Mouse (Mus musculus) gastrocnemius, postnatal 14 days (tissue): Measurements from ENCODE around the gene Banp. TPM values are rescaled to one million over a fixed set of nuclear protein-coding genes. Genes with fewer than 3 reads are reported as not detected.
A peak's percentile ranks its signal among the peaks of the same experiment; 100 is the strongest.

Experiments used
- DNase-seq: peaks from one replicate; pipeline ENCODE4 v3.0.0; 2021; ENCODE audit warnings: mixed read lengths
- intact Hi-C: fragments of 180-260 bp; cut with DNase I; formaldehyde crosslinking; loops from one replicate; pipeline ENCODE4 v1.15.1; 2025; ENCODE audit warnings: low total_unique reads
- total RNA-seq, 2 experiments: library from RNA; stranded (reverse); gene quantifications; 2 replicates each; pipeline ENCODE4 v1.2.3; 2021

The Banp gene
- total RNA-seq, 2 experiments from 2014 or later: 8.3 to 8.4 TPM

GRCm38 (mm10) chr8:121947753-121948141 lies 1.8 kb upstream of the Banp start:
- intact Hi-C loops: no loop called here
- DNase-seq: peak; percentile 93

GRCm38 (mm10) chr8:121948321-121949145 lies 1.0 kb upstream of the Banp start:
- intact Hi-C loops: no loop called here
- DNase-seq: no peak

GRCm38 (mm10) chr8:121949941-121950748 lies 595 bp downstream of the Banp start:
- peak; percentile 98 for DNase-seq
- intact Hi-C loops: no loop called here

- DNase-seq: peak; percentile 86
- intact Hi-C loops: no loop called here
Observed at GRCm38 (mm10) chr8:121950749-121951655, 1.5 kb downstream of the Banp start.

GRCm38 (mm10) chr8:121951656-121952009 lies 2.1 kb downstream of the Banp start:
- intact Hi-C loops: no loop called here
- no peak for DNase-seq

GRCm38 (mm10) chr8:121952122-121952521 lies 2.6 kb downstream of the Banp start:
- intact Hi-C loops: no loop called here
- no peak for DNase-seq

- intact Hi-C loops: no loop called here
- no peak for DNase-seq
Observed at GRCm38 (mm10) chr8:121952800-121953199, 3.2 kb downstream of the Banp start.

GRCm38 (mm10) chr8:121953821-121954545 lies 4.4 kb downstream of the Banp start:
- DNase-seq: no peak
- intact Hi-C loops: no loop called here

- DNase-seq: no peak
- intact Hi-C loops: no loop called here
Observed at GRCm38 (mm10) chr8:121954981-121955555, 5.5 kb downstream of the Banp start.

- no peak for DNase-seq
- intact Hi-C loops: no loop called here
Observed at GRCm38 (mm10) chr8:121955825-121956500, 6.4 kb downstream of the Banp start.

GRCm38 (mm10) chr8:121958395-121958794 lies 8.8 kb downstream of the Banp start:
- no peak for DNase-seq
- intact Hi-C loops: no loop called here

GRCm38 (mm10) chr8:121962892-121963291 lies 13.3 kb downstream of the Banp start:
- intact Hi-C loops: no loop called here

GRCm38 (mm10) chr8:121964716-121965512 lies 15.4 kb downstream of the Banp start:
- DNase-seq: peak; percentile 44
- intact Hi-C loops: no loop called here

More at GRCm38 (mm10) chr8:121962892-121963291, 13.3 kb downstream of the Banp start:
- no peak for DNase-seq

GRCm38 (mm10) chr8:121966110-121966509 lies 16.6 kb downstream of the Banp start:
- intact Hi-C loops: no loop called here
- peak; percentile 39 for DNase-seq

GRCm38 (mm10) chr8:121966714-121967448 lies 17.3 kb downstream of the Banp start:
- intact Hi-C loops: no loop called here
- peak; percentile 41 for DNase-seq

- intact Hi-C loops: no loop called here
- DNase-seq: no peak
Observed at GRCm38 (mm10) chr8:121967977-121968376, 18.4 kb downstream of the Banp start.

GRCm38 (mm10) chr8:121968542-121968941 lies 19.0 kb downstream of the Banp start:
- intact Hi-C loops: no loop called here
- DNase-seq: no peak
